ENCODE assay signal across 27 mouse cellular contexts in the genomic region with DNA sequence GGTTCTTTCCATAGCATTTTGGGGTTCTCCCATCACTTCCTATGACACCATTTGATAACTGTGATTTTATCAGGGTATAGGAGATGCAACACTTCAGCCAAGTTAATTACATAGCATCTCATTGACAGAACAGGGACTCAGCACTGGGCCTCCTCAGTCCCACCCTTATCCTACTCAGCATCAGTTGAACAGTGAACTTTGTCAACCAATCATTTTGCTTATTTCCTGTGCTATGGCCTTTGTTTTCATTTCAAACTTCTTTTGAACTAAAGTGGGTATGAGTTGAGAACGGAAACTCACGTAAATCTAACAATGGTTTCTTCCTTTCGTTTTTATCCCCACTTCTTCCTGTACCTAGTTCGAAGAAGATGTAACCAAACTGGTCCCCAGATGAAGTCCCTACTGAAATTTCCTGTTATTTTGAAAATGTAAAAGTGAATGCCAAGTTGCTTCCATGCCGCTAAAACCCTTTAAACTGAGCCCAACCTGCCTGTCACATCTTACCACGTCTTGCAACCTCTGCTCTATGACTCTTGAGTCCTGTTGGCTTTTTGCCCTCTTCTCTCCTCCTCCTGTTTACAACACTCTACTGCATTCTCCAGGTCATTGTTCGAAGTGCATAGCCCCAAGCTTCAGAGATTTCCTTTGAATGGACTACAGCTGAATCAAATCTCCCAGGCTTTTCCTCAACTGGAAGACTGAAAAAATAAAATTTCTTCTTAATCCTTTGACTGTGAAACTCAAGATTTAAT.
DNase-seq lines count a peak whose midpoint lies in the region; ATAC-seq and TF ChIP-seq lines count a peak whose summit lies in the region.
"Had no signal": no experiment of that assay in that cellular context is flagged by ENCODE, and none has a peak within 500 bp of the region (broad histone marks: within the 10 kb centered on the region; RNA-seq: fewer than 3 reads in every experiment).

No protein-coding gene starts in this region.

- no peak overlapping the region for H3K4me3 ChIP-seq in liver, adult 2 months (ENCODE audit: insufficient read depth, low read depth, low read length)
- no peak overlapping the region for H3K4me3 ChIP-seq in liver, postnatal 0 days (ENCODE audit: low read depth, low read length)
- H3K4me3 ChIP-seq: embryonic facial prominence, embryonic 15.5 days; forebrain, embryonic 15.5 days; heart, embryonic 13.5 days; limb, embryonic 10.5 days; neural tube, embryonic 13.5 days had no signal

- no peak overlapping the region for H3K4me2 ChIP-seq in liver, postnatal 0 days (ENCODE audit: low read depth, low read length)
- H3K4me2 ChIP-seq: embryonic facial prominence, embryonic 15.5 days; forebrain, embryonic 15.5 days; heart, embryonic 13.5 days; neural tube, embryonic 13.5 days had no signal

- intact Hi-C loops in gastrocnemius, postnatal 36 days (cut with DNase I) = no loop called here
- intact Hi-C loops in left cerebral cortex, postnatal 36 days (cut with DNase I) = no loop called here

- no peak for TF ChIP-seq EP300 in liver, postnatal 0 days (IDR thresholded peaks at IDR 0.05; ENCODE audit: low read depth)

- no peaks in the 10 kb centered on the region for H3K4me1 ChIP-seq in liver, adult 2 months (ENCODE audit: control insufficient read depth, insufficient read depth, low read length)
- H3K4me1 ChIP-seq in liver, postnatal 0 days (ENCODE audit: insufficient read depth) = no peaks in the 10 kb centered on the region
- H3K4me1 ChIP-seq: embryonic facial prominence, embryonic 15.5 days; forebrain, embryonic 15.5 days; heart, embryonic 13.5 days; limb, embryonic 10.5 days; neural tube, embryonic 13.5 days had no signal

- H3K36me3 ChIP-seq in liver, adult 2 months (ENCODE audit: control insufficient read depth, insufficient read depth, low read length) = no peaks in the 10 kb centered on the region
- H3K36me3 ChIP-seq in liver, postnatal 0 days (replicated peaks; ENCODE audit: insufficient read depth, low read length) = no peaks in the 10 kb centered on the region
- H3K36me3 ChIP-seq: embryonic facial prominence, embryonic 15.5 days; forebrain, embryonic 15.5 days; G1E; heart, embryonic 13.5 days; limb, embryonic 10.5 days; neural tube, embryonic 13.5 days had no signal

- H3K27me3 ChIP-seq in liver, adult 2 months (ENCODE audit: control insufficient read depth, insufficient read depth, low read length) = no peaks in the 10 kb centered on the region
- H3K27me3 ChIP-seq in liver, postnatal 0 days (ENCODE audit: insufficient read depth, low read length) = no peaks in the 10 kb centered on the region
- H3K27me3 ChIP-seq: CH12.LX; embryonic facial prominence, embryonic 15.5 days; forebrain, embryonic 15.5 days; heart, embryonic 13.5 days; neural tube, embryonic 13.5 days had no signal

- no peak for ATAC-seq in liver, postnatal 0 days
- ATAC-seq: forebrain, embryonic 15.5 days; Patski had no signal

- no peaks in the 10 kb centered on the region for H3K79me2 ChIP-seq in liver, adult 2 months (ENCODE audit: control insufficient read depth, insufficient read depth, low read length)

- no peak overlapping the region for H3K9ac ChIP-seq in liver, adult 2 months (ENCODE audit: low read depth, low read length)
- no peak overlapping the region for H3K9ac ChIP-seq in liver, postnatal 0 days (replicated peaks)
- H3K9ac ChIP-seq: embryonic facial prominence, embryonic 15.5 days; forebrain, embryonic 15.5 days; heart, embryonic 13.5 days; neural tube, embryonic 13.5 days had no signal

- no peaks in the 10 kb centered on the region for H3K9me3 ChIP-seq in liver, postnatal 0 days (ENCODE audit: low read length)
- H3K9me3 ChIP-seq: embryonic facial prominence, embryonic 15.5 days; forebrain, embryonic 15.5 days; G1E; heart, embryonic 13.5 days; limb, embryonic 10.5 days; neural tube, embryonic 13.5 days had no signal

- DNase-seq in adrenal gland, postnatal 14 days = peak; percentile 5
- no peak for DNase-seq in adrenal gland, postnatal 36 days
- peak; percentile 10 for DNase-seq in liver, adult 2 months (ENCODE audit: extremely low read depth, low read depth, low spot score)
- no peak for DNase-seq in liver, postnatal 0 days
- DNase-seq in CD4-positive helper T cell, adult 2 months (ENCODE audit: low read depth, low spot score) = peak; percentile 24
- peak; percentile 3 for DNase-seq in brain, embryonic 14.5 days (ENCODE audit: low read depth)
- DNase-seq in gastrocnemius, postnatal 36 days = no peak
- DNase-seq in left cerebral cortex, postnatal 36 days (ENCODE audit: low spot score in 2 of 2) = no peak
- DNase-seq: adrenal gland, postnatal 25 days; cerebellum, adult 11 months; cerebellum, adult 9-11 months; gastrocnemius, postnatal 10 days; heart, adult 18-20 months; heart, postnatal 14 days; liver; midbrain, embryonic 14.5 days; retina, postnatal 1 day; right cerebral cortex, postnatal 4 days; thymus, postnatal 36 days had no signal

- TF ChIP-seq CTCF in liver, adult 2 months (IDR thresholded peaks at IDR 0.05; ENCODE audit: low read depth, low read length) = no peak
- no peak for TF ChIP-seq CTCF in liver, postnatal 0 days (IDR thresholded peaks at IDR 0.05; ENCODE audit: low read depth)
- TF ChIP-seq CTCF in brain, embryonic 14.5 days (IDR thresholded peaks at IDR 0.05; ENCODE audit: borderline replicate concordance, extremely low read depth, insufficient read depth, insufficient read length) = no peak

- TF ChIP-seq POLR2A in liver, adult 2 months (IDR thresholded peaks at IDR 0.05; ENCODE audit: extremely low read depth, insufficient read depth, low read length) = no peak
- no peak for TF ChIP-seq POLR2A in brain, embryonic 14.5 days (IDR thresholded peaks at IDR 0.05; ENCODE audit: borderline replicate concordance, extremely low read depth, insufficient read depth, insufficient read length, poor library complexity, severe bottlenecking)

- 70% methylated on average over 7 of the region's 7 CpGs for WGBS in liver, adult 2 months
- 61% methylated on average over 7 of the region's 7 CpGs for WGBS in liver, postnatal 0 days (ENCODE audit: insufficient replicate concordance)

- H3K27ac ChIP-seq in liver, adult 2 months (replicated peaks; ENCODE audit: insufficient read depth, low read depth, low read length) = no peak overlapping the region
- H3K27ac ChIP-seq in liver, postnatal 0 days (ENCODE audit: low read depth) = no peak overlapping the region
- H3K27ac ChIP-seq: embryonic facial prominence, embryonic 15.5 days; forebrain, embryonic 15.5 days; heart, embryonic 13.5 days; limb, embryonic 10.5 days; neural tube, embryonic 13.5 days had no signal

Comparison
In these comparisons a context has a peak if more than half of its experiments do, and no peak if none do; other contexts are left out.
1. DNase-seq: peak in adrenal gland, postnatal 14 days (single experiment), liver, adult 2 months (single experiment), CD4-positive helper T cell, adult 2 months (single experiment) and brain, embryonic 14.5 days (single experiment); none in adrenal gland, postnatal 36 days (0 of 2), liver, postnatal 0 days (single experiment), gastrocnemius, postnatal 36 days (0 of 2) and left cerebral cortex, postnatal 36 days (0 of 2).